Mouse (Mus musculus) kidney, adult 8-10 months (tissue): Measurements from ENCODE around the gene Gm49378.

ENCODE experiments used
- DNase-seq, 2 experiments: peaks; one replicate each; pipeline ENCODE4 v3.0.0; 2022

Gene Gm49378

DNA sequence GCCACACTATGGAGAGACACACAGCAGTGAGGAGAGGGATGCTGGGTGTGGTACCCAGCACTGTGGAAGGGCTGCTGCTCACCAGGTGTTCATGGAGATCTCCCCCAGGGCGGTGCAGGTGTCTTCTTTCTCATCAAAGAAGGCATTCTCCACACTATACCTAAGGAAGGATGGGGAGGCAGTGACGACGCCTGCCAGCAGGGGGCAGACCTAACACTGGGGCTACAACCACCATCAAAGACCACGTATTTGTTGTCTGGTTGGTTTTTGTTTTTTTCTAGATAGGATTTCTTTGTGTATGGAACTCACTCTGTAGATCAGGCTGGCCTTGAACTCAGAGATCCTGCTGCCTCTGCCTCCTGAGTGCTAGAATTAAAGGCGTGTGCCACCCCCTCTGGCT is 8.4 kb downstream of the Gm49378 start:
- peak; percentile 30 to 67 for DNase-seq

DNA sequence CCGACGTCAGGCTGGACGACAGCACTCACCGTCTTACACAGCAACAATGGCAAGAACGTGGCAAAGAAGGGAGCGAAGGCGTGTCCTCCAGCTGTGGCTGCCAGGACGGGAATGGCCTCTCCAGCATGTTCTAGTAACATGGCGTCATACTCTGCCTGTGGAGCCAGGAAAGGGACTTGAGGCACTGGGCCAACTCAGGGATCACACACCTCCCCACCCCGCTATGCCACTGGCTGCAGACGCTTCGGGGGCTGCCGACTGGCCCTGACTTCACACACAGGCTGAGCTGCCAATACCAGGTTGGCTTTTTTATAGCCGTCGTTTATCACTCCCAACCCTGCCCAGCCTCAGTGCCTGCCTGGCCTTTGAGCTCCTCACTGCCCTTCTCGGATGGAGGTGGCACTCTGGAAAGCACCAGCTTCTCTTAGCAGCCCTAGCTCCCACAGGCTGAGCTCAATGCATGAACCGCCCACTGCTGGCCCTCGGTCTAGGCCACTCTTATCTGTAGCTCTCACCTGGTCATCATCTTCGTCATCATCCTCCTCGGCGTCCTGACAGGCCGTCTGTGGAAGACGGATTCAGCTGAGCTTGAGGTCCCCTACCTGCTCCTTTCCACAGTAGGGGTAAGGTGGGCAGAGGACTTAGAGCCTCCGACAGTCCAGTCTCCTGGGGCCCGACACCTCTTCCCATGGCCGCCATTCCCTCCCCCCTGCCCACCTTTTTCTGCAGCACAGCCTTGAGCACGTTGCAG is 9.4 kb downstream of the Gm49378 start:
- DNase-seq, result no peak

DNA sequence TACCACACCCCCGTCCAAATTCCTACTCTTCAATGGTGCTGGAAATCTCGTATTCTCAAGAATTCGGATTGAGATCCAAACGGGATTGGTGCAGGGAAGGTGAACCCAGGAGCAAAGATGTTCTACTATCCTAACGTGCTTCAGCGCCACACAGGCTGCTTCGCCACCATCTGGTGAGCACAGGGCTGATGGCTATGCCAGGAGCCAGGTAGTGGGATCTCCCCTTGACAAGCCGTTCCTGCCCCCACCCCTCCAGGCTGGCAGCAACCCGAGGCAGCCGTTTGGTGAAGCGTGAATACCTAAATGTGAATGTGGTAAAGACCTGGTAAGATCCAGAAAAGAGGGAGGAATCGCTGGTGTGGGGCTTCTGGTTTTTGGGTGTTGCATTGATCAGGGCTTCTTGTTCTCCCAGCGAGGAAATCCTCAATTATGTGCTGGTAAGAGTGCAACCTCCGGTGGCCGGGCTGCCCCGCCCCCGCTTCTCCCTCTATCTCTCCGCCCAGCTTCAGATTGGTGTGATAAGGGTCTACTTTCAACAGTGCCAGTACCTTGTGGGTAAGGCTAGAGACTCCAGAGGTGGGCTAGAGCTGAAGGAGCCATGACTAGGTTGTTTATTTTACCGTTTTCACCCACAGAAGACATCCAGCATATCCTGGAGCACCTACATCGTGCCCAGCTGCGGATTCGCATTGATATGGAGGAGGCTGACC is 19.1 kb downstream of the Gm49378 start:
- DNase-seq, result no peak

DNA sequence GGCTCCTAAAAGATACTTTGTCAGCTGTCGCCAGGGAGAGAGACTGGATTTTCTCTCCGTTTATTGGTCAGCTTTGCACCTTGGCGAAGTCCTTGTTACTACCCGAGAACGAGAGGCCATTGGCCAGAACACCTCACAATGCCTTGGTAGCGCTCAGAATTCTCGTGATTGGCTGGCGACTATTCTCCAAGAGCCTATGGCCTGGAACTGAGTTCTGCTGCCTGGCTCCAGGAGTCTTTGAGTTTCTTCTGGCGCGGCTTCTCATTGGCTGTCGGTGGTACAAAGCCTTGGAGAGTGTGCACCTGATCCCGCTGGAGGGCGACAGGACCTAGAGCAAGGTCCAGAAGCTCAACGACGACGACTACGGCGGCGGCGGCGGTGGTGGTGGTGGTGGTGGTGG is 19.9 kb downstream of the Gm49378 start, which contains the start of gene Rec8:
Rec8 (plus strand) TSS at position 216 of the 400 bp plus-strand sequence.
- peak; percentile 47 to 58 for DNase-seq

DNA sequence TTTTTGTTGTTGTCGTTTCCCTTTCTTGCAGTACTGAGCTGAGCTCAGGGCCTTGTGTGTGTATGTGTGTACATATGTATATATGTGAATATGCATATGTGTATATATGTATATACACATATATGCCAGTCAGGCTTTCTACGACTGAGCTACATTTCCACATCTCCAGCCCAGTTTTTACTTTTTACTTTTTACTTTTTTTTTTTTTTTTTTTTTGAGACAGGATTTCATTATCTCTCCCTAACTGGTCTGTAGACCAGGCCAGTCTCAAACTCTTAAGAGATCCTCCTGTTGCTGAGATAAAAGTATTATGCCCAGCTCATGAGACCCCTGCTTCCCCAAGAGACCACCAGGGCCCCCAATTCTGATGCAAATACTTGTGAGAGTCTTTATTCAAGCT is 20.9 kb downstream of the Gm49378 start:
- DNase-seq, result no peak

DNA sequence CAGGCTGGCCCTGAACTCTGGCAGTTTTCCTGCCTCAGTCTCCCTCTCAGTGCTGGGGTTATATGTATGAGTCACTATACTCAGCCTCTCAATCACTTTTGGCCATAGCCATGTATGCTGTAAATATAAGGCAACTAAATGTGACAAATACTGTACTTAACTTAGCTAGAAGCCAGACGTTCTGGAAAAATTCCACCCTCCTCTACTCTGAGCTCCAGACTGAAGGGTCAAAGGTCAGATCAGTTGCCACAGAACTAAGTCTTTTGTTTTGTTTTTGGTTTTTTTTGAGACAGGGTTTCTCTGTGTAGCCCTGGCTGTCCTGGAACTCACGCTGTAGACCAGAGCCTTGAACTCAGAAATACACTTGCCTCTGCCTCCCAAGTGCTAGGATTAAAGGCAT is 21.8 kb downstream of the Gm49378 start:
- DNase-seq, result no peak

DNA sequence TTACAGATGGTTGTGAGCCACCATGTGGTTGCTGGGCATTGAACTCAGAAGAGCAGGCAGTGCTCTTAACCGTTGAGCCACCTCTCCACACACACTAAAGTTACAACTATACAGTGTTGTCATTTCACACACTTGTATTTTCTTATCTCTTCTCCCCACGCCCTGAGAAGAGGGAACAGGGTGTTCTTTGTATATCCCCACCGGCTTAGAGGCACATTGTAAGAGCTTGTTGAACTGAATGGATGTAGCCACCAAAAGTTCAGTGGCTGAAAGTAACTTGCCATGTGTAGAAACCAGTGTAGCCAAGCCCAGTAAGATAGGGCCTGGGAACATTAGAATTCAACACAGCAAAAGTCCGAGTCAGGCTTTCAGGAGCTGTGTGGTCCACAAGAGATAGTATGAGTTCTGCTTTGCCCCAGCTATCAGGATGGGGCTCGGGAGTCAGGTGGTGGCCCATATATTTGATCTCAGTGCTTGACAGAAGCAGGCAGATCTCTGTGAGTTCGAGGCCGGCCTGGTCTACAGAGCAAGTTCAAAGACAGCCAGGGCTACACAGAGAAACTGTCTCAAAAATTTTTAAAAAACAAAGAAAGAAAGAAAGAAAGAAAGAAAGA is 23.0 kb downstream of the Gm49378 start:
- no peak for DNase-seq

DNA sequence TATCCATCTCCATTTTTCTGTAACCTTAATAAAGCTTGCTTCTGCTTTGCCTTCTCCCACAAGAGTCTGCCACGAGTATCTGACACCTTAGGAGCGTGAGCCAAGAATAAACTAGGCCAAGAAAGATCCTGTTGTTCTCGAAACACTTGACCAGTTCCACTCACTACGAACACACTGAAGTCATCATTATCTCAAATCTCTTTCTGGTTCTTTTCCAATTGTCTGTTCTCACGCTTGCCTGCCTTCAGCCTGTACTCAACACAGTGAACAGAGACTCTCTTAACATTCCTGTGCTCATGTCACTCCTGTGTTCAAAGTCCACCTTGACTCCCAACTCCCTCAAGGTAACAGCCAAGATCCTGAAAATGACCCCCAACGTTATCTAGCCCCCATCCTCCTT is 24.3 kb downstream of the Gm49378 start:
- peak in 1 of 2 experiments; percentile 29 for DNase-seq

DNA sequence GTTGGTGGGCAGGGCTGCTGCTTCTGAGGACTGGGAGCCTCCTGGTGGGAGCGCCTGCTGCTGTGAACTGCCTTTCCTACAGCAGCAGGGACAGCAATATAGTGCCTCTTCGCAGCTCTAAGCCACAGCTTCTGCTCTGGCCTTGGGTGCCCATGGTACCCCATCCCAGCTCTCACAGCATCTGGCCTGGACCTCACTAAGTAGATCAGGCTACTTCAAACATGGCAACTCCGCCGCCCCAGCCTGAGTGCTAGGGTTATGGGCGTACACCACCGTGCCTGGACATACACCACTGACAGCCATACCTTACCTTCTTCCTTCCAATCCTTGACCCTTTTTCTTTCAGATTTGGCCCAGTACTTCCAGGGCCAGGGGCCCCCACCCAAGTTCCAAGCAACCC is 29.4 kb downstream of the Gm49378 start:
- DNase-seq, result no peak

DNA sequence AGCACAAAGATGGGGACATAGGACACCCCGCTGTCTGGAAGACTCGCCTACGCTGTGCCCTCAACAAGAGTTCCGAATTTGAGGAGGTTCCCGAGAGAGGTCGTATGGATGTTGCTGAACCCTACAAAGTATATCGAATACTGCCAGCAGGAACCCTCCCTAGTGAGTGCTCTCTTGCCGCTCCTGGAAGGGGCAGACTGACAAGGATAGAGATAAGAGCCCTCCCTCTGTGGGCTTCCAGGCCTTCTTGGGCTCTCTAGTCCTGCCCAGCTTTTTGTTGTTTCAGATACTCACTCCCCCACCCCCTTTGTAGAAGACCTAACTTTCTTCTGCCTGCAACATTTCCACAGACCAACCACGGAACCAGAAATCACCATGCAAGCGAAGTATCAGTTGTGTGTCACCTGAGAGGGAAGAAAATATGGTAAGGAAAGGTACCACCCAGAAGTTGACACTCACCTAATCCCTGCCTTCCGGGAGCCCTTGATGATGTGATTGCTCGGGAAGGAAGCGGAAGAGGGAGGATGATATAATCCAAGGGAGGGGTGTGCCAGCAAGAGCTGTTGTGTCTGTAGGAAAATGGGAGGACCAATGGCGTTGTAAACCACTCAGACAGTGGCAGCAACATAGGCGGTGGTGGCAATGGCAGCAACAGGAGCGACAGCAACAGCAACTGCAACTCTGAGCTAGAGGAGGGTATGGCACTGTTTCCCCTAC is 31.8 kb downstream of the Gm49378 start:
- no peak for DNase-seq

DNA sequence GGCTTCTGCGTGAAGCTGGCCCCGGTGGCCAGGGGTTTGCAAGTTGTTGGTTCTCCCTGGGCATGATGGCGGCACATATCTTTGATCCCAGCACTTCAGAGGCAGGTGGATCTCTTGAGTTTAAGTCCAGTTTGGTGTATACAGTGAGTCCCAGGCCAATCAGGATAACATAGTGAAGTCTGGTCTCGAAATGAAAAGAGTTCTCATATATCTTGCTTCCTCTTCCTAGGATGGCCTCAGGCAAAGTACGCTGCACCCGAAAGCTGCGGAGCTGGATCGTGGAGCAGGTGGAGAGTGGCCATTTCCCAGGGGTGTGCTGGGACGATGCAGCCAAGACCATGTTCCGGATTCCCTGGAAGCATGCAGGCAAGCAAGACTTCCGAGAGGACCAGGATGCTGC is 32.9 kb downstream of the Gm49378 start:
- DNase-seq, result no peak

DNA sequence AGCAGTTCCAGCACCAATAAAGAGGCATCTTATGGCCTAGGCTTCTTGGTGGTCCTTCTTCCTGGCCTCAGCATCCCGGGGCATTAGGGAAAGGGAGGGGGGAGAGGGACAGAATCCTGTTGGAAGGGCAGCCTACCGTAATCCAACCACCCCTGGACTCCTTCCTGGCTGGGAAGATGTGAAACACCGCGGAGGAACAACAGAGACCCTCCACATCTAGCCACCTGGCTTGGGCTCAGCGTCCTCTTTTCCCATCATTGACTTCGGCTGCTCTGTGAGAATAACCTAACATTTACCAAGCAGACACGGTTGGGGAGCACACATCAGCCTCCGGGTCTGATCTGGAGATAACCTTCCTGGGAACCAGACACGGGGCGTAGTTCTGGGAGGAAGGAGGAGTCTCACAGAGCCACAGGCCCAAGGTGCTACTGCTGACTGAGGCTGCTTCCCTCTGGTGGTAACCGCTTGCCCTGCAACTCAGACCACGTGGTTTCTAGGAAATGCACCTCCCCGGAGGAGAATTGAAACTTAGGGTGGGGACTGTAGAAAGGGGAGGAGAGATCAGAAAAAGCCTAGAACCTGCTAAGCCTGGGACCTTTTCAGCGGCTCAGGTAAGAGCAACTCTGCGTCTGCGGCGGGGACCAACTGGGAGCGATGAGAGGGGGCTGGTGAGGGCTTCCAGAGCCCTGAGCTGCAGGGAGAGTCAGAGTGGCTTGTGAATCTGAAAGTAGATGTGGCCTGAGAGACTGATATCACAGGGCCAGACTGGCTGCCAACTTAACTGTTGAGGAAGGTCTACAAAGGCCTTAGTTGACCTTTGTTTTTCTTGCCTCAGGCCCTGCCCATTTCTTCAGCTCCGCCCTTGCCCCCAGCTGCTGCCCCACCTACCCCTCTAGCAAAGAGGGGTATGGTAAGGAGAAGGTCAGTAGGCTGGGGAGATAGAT is 33.8 kb downstream of the Gm49378 start:
- peak; percentile 96 to 97 for DNase-seq

DNA sequence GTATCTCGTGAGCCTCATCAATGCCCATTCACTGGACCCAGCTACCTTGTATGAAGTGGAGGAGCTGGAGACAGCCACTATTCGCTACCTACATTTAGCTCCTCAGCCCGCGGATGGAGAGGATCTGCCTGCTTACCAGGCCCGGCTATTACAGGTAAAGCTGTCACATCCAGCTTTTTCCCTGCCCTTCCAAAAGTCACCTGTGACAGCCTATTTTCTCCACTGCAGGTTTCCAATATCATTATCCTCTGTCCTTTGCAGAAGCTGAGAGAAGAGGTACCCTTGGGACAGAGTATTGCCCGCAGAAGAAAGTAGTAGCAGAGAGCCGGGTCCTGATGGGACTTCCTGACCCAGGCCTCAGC is 34.4 kb downstream of the Gm49378 start, which contains the start of gene Irf9:
Irf9 (plus strand) TSS at position 301 of the 362 bp plus-strand sequence.
- no peak for DNase-seq

DNA sequence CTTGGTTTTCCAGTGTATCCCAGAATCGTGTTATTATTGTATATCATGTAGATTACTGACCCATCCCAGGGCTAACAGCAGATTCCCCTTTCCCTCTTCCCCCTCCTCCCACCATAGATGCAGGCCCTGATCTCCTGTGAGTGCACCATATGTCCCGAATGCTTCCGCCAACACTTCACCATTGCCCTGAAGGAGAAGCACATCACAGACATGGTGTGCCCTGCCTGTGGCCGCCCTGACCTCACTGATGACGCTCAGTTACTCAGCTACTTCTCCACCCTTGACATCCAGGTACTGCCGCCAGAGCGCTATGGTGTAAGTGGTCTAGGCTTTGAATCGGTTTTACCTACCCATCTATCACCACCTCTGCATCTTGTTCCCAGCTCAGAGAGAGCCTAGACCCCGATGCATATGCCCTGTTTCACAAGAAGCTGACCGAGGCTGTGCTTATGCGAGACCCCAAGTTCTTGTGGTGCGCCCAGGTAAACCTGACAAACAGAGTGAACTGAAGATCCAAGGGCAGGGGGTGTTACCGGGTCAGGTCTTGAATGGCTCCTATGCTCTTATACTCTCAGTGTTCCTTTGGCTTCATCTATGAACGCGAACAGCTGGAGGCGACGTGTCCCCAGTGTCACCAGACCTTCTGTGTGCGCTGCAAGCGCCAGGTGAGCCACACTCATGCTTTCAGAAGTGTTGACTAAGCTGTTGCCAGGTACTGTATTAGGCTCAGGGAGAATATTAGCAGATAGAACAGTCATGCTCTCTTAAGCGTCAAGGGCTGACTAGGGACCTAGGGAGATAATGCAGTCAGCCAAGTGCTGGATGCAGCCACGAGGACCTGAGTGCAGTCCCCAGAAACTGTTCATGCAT is 38.9 kb downstream of the Gm49378 start:
- no peak for DNase-seq

DNA sequence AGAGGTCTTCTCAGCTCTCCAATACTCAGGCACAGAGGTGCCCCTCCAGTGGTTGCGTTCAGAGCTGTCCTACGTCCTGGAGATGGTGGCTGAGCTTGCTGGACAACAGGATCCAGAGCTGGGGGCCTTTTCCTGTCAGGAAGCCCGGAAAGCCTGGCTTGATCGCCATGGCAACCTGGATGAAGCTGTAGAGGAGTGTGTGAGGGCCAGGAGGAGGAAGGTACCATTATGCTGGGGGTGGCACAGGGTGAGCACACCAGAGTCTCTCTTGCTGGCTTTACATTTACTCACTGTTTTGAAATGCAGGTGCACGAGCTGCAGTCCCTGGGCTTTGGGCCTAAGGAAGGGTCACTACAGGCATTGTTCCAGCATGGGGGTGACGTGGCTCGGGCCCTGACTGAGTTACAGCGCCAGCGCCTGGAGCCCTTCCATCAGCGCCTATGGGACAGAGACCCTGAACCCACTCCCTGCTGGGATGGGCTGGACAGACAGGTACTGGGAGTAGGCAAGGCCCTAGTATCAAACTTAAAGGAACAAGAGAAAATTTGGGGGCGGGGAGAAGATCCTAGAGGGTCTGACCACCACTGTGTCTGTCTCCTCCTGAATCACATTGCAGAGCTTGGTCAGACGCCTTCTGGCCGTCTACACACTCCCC is 41.5 kb downstream of the Gm49378 start:
- no peak for DNase-seq

DNA sequence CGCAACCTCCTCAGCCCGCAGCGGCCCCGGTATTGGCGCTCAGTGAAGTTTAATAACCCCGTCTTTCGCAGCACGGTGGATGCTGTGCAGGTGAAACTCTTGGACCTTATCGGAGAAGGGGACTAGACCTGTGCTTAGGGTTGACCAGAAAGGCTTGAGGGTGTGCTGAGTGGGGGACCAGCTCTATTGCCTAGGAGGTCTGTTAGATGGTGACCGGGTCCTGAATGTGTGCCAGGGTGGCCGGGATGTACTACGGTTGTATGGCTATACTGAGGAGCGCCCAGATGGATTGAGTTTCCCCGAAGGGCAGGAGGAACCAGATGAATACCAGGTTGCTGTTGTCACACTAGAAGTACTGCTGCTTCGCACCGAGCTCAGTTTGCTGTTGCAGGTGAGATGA is 45.5 kb downstream of the Gm49378 start:
- peak; percentile 33 to 43 for DNase-seq

DNA sequence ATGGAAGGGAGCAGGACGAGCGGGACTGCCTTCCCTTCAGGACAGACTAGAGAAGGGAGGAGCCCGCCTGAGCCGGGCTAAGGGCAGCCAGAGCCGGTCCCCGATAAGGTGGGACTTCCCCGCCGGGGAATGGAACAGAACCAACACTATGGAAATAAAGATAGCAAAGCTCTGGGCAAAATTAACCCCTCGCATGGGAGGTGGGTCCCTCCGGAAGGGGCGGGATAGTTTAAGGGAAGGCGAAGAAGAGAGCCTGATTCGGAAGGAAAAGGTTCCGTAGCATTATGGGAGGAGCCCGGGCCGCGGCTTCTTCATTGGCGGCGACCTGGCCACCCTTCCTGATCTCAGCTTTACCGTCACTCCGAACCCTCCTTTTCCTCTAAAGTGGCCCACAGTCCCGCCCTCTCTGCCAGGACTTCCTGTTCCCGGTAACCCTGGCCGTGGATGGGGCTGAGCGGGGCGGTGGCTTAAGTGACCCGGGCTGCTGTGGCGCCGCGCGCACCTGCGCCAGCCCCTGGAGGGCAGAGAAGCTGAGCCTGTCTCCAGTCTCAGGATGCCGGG is 46.3 kb downstream of the Gm49378 start, which contains the start of gene Rnf31:
Rnf31 (plus strand) TSS at position 378 of the 561 bp plus-strand sequence.
- peak; percentile 98 for DNase-seq

DNA sequence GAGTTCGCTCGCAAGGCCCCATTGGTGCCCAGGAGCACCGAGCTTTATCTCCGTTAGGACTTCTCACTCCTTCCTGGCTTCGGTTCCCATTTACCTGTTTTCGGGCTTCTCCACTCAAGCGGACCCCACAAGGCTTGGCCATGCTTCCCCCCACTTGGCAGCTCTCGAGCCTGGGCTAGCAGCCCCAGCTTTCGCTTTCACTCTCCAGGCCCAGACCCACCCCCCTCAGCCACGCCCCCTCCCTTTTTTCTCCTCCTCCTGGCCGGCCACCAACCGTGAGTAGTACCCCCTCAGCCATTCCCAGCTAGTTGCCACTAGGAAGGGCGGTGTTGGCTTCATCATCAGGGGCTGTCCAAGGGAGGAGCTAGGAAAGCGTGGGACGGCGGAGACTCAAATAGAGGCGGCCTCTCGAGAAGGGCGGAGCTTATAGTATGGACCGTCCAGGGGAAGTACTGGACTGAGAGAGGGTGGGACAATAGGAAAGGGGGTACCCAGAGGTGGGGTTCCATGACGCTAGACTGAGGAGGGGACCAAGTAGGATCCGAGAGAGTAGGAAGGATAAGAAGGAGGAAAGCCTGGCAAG is 46.9 kb downstream of the Gm49378 start, which contains the start of gene Psme2:
Psme2 (minus strand) TSS at position 366 of the 583 bp plus-strand sequence.
- DNase-seq, result peak; percentile 96 to 98

DNA sequence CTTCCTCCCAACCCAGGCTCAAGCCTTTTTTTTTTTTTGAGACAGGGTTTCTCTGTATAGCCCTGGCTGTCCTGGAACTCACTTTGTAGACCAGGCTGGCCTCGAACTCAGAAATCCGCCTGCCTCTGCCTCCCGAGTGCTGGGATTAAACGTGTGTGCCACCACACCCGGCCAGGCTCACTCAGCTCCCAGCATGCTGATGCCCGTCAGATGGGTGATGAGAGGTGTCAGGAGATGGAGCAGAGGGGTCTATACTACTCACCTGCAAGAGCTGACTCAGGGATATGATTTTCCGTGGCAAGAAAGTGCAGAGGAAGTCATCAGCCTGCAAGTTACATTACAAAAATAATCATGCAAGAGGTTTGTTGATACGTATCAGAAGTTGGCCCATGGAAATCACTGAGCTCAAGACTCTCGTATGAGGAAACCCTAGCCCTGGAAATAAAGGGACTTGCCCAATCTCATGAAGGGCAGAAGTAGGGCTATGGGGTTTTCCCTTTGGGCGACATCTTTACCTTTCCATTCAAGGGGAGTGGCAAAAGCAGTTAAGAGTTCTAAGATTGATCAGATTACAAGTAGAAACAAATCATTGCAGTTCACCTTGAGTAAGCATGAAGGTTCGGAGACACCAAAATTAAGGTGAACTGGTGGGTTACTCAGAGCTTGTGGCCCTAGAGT is 47.8 kb downstream of the Gm49378 start:
- no peak for DNase-seq
